Mouse (Mus musculus) lung, postnatal 4 days (tissue): ENCODE measurements at regions not wholly inside any gene's neighbourhood (a gene's known extent, or its start where the extent isn't known, plus 50 kb on each side); places are given as distances from the start of the nearest gene placed in this dataset.
A peak's percentile ranks its signal among the peaks of the same experiment; 100 is the strongest.
"Not testable (repeated sequence)": the region's sequence is repeated elsewhere in the genome, so short reads cannot be mapped to it uniquely, and the experiment has no call there.

ENCODE experiments used
- DNase-seq, 2 experiments: peaks; one replicate each; pipeline ENCODE4 v3.0.0; 2021

DNA sequence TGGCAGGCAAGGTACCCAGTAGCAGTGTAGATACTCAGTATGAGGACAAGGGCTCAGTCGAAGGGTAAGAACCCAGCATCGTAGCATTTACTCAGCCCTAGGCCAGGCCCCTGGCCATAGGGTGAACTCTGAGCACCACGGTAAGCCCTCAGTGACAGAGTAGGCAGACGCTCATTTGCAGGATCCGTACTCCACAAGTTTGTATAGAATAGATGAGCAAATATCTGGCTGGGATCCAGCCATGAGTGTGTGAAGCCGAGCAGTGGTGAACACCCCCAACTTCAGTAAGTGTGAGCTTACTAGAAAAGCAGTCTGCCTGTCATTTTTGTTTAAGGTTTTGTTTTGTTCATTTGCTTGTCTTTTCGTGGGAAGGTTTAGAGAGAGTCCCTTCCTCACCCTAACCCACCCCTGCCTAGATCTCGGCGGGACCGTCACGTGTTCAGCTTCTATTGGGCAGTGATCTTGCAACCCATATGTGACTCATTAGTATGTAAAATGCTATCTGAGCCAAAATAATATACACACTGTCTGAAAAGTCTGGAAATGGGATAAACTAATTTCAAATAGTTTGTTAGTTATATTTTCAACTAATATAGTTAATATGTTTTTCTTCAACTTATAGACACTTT is 76.3 kb downstream of the Gm5447 start:
- peak; percentile 9 to 27 for DNase-seq

DNA sequence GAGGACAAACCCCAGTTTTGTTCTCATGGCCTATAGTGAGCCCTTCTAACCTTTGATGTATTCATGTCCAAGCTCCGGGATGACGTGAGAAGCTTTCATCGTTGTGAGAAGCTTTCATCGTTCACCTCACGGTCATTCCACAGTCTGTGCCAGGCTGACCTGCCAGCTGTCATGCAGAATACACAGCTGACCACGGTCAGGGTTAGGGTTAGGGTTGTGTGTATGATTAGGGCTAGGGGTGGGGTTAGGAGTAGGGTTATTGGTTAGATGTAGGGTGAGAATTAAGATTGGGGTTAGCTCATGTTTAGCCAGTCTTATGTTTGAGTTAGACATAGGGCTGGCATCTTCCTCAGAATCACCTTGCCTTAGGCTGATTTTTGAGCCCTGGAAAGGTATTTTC is 77.6 kb downstream of the Gm5447 start:
- not testable (repeated sequence) for DNase-seq

DNA sequence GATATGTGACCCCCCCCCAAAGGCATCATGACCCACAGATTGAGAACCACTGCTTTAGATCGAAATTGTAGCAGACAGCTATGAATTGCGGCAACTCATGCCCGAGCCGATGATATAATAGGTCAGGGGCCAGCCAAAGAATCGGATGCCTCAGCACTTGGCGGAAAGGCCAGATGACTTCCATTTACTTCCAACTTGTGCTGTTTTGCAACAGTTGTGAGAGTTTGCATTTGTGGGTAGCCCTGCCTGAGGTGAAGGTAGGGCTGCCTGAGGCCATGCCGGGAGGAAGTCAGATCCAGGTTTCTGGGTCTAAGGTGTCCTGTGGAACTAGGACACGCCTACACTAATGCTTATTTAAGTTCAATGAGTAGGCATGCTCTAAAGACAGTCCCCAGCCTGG is 80.4 kb downstream of the Gm5447 start:
- peak; percentile 23 to 66 for DNase-seq

DNA sequence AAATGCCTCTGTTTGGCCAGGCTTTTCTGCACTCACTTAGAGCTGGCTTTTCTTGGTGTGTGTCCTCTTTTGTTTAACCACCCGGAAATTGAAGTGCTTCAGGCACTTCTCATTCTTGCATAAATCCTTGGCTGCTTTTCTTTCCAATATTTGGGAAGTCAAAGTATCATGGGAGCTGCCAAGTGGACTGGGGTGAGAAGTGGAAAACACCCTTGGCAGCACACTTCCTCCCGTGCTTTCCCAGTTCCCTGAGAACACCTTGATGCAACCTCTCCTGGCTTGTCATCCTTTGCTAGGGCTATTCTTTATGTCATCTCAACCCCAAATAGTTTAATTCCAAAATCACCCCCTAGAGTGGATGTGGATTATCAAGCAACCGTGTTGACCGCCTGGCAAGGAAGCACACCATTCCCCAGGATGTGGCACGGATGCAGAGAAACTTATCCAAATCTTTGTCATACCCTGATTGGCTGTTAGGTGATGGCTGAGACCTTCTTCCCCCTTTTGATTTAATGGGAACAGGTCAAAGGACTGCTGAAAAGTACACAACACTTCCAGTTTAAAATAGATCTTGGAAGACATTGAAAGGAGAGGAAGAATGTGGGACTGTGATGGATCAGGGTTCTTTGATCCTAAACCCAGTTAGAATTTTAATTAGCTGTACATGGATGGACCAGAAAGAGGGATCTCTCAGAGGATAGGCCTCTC is 81.5 kb downstream of the Gm5447 start:
- peak; percentile 65 to 72 for DNase-seq

- DNase-seq, result peak; percentile 38 to 59
Observed at GRCm38 (mm10) chr13:31056154-31056871, 82.3 kb downstream of the Gm5447 start.

DNA sequence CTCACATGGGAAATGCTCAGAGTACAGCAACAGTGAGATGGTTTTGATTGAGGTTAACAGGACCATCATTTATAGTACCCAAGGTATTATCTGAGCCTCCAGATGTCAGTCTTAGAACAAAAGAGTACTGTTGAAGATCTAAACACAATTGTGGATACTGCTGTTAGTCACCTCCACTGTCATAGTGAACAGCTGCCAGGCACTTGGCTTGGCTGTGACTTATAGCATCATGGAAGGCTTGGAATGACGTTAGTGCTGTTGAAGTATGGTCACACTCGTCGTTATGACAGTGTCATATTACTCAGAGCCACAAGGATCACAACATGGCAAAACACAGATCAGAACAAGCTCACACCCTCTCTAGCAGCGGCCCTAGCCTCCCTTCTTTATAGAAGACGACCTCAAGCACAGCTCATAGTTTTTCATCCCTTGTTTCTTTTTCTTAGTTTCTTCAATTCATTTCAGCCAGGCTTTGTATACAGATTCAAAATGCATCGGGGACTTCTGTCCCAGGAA is 87.0 kb downstream of the Gm5447 start:
- DNase-seq, result no peak

DNA sequence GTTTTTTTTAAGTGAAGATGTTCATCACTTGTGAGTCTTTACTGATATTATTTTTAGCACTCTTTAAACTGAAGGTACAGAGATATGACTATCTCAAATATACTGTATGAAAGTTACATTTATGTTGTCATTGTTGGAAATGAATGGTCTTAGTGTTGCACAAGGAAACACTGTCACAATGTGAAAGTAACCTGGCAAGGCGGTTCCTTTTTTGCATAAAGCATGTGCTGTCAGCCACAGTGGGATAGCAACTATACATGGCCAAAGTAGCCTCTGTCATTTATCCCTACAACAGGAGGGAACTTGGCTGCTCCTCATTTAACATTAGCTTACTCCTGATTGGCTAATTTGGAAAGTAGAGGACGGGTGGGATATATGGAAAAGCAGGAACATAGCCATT is 94.3 kb downstream of the Gm5447 start:
- DNase-seq, result no peak

DNA sequence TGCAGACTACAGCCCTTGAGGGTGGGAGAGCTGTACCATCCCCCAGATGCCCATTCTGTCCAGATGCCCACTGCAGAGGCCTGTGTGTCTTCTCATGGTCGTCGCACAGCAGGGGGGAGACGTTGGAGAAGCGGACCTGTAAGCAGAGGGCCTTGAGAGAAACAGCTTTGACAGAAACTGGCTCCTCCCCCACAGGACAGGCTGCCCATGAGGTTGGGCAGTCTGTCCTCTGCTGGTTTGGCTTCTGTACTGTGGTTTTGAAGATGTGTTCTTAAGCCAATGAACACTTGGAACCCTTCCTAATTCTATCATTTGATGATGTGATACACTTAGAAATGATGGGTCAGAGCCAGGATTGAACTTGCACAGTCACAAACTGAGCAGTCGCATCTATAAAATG is 102.5 kb downstream of the Gm5447 start:
- DNase-seq, result peak; percentile 44 to 71

GRCm38 (mm10) chr13:31078751-31079150 is 104.7 kb downstream of the Gm5447 start:
- no peak for DNase-seq

DNA sequence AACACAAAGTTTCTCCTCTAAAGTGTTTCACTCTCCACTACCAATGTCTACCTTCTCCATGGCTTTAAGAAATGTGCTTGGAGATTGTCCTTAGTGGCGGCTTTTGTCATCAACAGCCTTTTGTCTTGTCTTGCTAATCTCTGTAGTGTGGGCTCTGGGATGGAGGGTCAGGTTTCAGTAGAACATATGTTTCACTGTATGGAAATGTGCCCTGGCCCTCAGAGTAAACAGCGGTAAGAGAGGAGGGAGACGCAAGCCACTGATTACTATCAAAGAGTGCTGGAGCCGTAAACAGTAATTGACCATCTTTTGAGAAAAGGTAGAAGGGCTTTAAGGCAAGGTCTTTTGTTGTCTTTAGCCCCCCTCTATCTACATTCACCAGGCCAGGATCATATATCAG is 106.2 kb downstream of the Gm5447 start:
- no peak for DNase-seq

GRCm38 (mm10) chr13:31082448-31083140 is 108.6 kb downstream of the Gm5447 start:
- DNase-seq, result peak; percentile 48 to 77

GRCm38 (mm10) chr13:31101051-31101450 is 127.0 kb downstream of the Gm5447 start:
- DNase-seq, result no peak

GRCm38 (mm10) chr13:31107434-31107833 is 133.4 kb downstream of the Gm5447 start:
- peak in 1 of 2 experiments; percentile 45 for DNase-seq

DNA sequence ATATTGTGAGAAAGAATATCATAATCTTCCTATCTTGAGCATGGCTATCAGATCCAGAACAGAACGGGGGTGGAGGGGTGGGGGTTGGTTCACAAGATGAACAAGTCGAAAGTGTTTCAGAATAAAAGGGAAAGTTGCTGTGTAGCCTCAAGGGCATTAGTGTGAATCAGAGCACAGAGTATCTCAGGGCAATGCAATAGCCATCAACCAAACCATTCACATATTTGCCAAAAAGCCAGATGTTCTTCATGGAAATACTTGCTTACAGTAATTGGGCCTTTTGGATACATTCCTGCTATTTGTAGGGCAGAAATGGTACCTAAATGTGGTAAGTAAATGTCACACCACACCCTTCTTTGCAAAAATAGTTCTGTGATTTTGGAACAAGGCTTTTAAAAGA is 135.2 kb downstream of the Gm5447 start:
- DNase-seq, result no peak

- peak in 1 of 2 experiments; percentile 12 for DNase-seq
Observed at GRCm38 (mm10) chr13:31122689-31123088, 148.7 kb downstream of the Gm5447 start.

GRCm38 (mm10) chr13:31124547-31125216 is 150.7 kb downstream of the Gm5447 start:
- DNase-seq, result no peak

- peak in 1 of 2 experiments; percentile 8 for DNase-seq
Observed at GRCm38 (mm10) chr13:31132501-31132900, 158.5 kb downstream of the Gm5447 start.

GRCm38 (mm10) chr13:31139686-31140085 is 165.7 kb downstream of the Gm5447 start:
- no peak for DNase-seq

GRCm38 (mm10) chr13:31147323-31147722 is 173.3 kb downstream of the Gm5447 start:
- DNase-seq, result no peak

DNA sequence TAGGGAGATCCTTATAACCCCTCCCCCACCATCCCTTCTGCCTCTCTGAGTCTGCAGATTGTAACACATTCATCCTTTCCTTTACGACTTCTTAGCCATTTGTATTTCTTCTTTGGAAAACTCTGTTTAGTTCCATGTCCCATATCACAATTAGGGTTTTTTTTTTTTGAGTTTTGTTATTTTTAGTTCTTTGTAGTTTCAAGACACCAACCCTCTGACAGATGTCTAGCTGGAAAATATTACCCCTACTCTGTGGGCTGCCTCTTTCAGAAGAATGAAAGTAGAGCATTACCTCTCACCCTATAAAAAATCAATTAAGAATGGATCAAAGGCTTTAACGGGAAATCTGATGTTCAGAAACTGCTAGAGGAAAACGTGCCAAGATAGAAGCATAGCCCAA is 180.1 kb downstream of the Gm5447 start:
- no peak for DNase-seq

DNA sequence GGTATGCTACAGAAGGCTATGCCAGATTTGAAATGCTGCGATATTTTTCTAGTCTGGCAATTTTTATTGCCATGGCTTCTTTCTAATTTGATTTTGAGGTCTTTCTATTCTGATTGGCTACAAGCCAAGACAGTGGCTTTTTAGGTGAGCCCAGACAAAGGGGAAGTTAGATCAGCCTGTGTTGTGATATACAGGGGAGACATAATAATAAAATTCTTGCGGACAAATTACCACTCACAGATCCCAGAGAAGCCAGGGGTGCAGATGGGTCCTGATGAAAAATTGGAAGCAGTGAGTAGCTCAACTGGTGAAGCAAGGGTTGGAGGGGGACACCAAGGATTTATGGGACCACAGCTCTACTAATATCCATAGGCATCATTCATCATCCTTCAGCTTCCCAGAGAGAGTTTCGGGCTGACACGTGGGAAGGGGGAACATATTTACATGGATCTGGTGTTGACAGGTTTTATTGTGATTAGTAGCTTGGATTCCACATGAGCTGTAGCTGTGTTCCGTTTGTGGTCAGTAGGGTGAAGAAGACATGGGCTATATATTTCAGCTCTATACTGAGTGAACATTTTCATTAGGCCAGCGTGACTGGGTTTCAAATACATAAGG is 190.0 kb downstream of the Gm5447 start:
- no peak for DNase-seq

DNA sequence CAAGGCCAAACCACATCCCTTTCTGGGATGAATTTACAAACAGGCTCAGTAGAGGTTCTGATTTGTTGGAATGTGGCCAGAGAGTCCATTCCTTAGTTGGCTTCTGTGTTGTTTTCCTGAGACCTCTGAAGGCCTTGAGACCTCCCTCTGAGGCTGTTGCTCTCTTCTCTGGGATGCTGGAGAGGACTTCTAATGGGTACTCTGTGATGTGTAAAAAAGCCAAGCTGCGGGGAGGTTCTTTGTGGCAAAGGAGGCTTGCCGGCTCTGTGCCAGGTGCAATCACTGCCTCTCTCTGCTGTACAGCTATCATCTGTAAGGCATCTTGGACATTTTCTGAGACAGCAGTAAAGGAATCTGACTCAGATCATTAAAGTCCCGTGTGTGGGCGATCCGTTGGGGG is 192.3 kb downstream of the Gm5447 start:
- DNase-seq, result peak; percentile 22 to 54
